Mouse (Mus musculus) cerebellum, adult 11 months (tissue): ENCODE data around the gene Tbr1.

Experiments
- DNase-seq: peaks from one replicate; pipeline ENCODE4 v3.0.0; 2022

The Tbr1 gene

GRCm38 (mm10) chr2:61811507-61812421 lies 9.0 kb downstream of the Tbr1 start:
- DNase-seq = peak; percentile 29

- DNase-seq = no peak
These were observed 9.8 kb downstream of the Tbr1 start for GRCm38 (mm10) chr2:61812536-61812935.

GRCm38 (mm10) chr2:61813106-61813505 lies 10.4 kb downstream of the Tbr1 start:
- DNase-seq = no peak

GRCm38 (mm10) chr2:61813521-61813920 lies 10.8 kb downstream of the Tbr1 start:
- no peak for DNase-seq

- DNase-seq = no peak
These were observed 12.1 kb downstream of the Tbr1 start for GRCm38 (mm10) chr2:61814548-61815473.

- DNase-seq = peak; percentile 23
These were observed 13.0 kb downstream of the Tbr1 start for GRCm38 (mm10) chr2:61815583-61816313.

- no peak for DNase-seq
These were observed 15.5 kb downstream of the Tbr1 start for GRCm38 (mm10) chr2:61818197-61818596.

GRCm38 (mm10) chr2:61820203-61820602 lies 17.5 kb downstream of the Tbr1 start:
- no peak for DNase-seq

GRCm38 (mm10) chr2:61823426-61824140 lies 20.9 kb downstream of the Tbr1 start:
- DNase-seq = no peak

GRCm38 (mm10) chr2:61837243-61837806 lies 34.6 kb downstream of the Tbr1 start:
- DNase-seq = no peak
